Mouse (Mus musculus) frontal cortex, adult 2 months (tissue): ENCODE measurements around the gene Cpsf6. TPM values are rescaled to one million over a fixed set of nuclear protein-coding genes. Genes with fewer than 3 reads are reported as not detected.

Experiments used
- DNase-seq, 2 experiments: peaks; one replicate each; pipeline ENCODE4 v3.0.0; 2022; ENCODE audit warnings: low spot score in 1 of 2; ENCODE audit errors: extremely low spot score in 1 of 2
- polyA plus RNA-seq: library from polyadenylated mRNA; depleted of rRNA; stranded (reverse); fragments of >200 nt; gene quantifications from 2 replicates; pipeline ENCODE4 v1.2.3, GENCODE M21; 2012

Gene Cpsf6
- polyA plus RNA-seq, 1 experiment: 68.6 TPM

DNA sequence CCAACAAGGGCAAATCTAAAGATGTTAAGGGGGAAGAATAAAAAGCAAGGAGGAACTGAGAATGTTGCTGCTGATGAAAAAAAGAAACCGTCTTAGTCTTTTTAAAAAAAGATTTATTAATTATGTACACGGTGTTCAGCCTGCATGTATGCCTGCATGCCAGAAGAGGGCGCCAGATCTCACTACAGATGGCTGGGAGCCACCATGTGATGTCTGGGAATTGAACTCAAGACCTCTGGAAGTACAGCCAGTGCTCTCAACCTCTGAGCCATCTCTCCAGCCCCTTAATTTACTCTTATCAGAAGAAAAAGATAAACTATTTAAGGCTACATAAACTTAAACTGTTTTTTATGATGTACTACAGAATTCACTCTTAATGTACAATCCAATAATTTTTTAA, 16.7 kb downstream of the Cpsf6 start:
- peak in 1 of 2 experiments; percentile 62 for DNase-seq

DNA sequence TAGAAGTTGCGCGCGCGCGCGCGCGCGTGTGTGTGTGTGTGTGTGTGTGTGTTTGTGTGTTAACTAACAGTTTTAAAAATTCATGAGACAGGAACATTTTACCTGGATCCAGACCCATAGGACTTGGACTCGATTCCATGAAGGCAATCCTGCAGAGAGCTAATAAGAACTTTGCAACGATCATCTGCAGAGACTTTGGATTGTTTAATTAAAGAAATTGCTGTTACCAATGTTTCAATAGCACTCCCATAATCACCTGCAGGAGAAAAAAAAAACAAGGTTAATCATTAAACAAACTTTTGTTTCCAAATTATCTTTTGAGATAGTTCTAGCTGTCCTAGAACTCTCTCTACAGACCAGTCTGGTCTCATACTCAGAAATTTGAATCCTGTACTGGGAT, 20.9 kb downstream of the Cpsf6 start:
- DNase-seq: no peak

DNA sequence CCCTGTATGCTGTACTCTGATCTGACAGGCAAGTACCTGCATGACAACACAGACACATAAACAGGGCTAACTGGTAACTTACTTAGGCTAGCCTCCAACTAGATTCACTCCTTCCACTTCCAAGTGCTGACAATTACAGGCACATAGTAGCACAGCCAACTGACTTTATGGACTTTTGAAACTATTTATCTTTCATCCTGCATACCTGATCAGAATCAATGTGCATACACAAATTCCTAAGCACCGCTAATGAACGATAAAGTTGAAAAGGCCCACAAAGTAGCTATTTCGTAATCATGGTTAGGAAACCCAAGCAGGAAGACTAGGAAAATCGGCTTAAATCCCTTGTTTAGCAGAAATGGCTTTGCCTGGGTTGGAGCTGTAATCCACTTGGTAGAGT, 36.8 kb downstream of the Cpsf6 start:
- DNase-seq: no peak

DNA sequence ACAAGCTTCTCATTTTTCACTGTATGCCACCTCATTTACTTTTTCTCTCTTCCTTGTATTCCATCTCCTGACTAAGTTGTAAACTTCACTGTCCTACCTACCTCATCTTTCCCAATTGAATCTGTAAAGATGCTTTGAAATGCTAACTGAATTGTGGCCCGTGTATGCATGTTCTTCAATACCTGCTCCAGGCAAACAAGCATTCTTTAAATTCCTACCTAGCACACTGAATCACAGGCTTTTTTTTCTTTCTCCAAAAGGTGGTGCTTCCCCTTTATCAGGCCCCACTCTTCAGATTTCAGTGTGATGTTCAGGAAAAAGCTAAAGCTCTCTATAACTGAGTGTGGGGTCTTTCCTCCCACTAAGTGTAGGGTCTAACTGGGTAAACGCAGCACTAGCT, 37.4 kb downstream of the Cpsf6 start:
- no peak for DNase-seq

DNA sequence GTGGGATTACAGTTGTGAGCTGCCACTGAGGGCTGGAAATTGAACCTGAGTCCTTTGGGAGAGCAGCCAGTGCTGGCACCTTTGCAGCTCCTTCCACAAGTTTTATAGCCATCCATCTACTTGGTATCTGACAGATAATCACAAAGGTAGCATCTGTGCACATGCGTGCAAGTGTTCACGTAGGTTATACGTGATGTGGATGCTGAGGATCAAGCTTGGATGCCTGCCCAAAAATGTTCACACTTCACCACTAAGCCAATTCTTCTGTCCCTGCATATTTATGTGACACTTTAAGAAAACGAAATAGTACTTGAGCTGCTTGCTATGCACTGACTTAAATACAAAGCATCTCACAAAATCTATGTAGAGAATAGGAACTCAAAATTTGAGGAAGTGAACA, 38.8 kb downstream of the Cpsf6 start:
- DNase-seq: no peak

DNA sequence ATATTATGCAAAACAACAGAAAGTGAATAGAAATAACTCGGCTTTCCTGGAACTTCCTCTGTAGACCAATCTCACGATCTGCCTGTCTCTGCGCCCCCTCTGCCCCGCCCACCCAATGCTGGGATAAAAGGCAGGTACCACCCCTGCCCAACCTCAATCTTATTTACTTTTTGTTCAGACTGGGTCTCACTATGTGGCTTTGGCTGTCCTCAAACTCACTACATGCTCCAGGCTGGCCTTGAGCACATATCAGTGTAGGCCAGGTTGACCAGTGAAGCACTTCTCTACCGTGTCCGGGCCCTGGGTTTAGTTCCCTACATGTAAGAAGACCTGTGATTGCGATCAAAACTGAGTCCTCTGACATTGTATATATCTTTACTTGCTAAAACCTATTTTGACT, 40.6 kb downstream of the Cpsf6 start:
- DNase-seq: no peak

DNA sequence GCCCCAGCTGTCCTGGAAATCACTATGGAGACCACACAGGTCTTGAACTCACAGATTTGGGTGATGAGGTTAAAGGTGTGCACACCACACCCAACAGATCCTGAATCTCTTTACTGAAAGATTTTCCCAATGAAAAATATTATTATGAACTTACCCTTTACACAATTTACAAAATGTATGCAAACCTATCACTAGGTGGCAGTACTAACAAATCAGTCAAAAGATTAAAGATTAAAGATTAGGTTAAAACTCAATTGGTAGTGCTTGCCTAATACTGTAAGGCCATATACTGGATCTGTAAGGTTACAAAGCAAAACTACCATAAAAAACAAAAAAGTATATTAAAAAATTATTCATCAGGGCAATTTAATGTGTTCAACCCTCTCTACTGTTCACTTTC, 41.9 kb downstream of the Cpsf6 start:
- no peak for DNase-seq

DNA sequence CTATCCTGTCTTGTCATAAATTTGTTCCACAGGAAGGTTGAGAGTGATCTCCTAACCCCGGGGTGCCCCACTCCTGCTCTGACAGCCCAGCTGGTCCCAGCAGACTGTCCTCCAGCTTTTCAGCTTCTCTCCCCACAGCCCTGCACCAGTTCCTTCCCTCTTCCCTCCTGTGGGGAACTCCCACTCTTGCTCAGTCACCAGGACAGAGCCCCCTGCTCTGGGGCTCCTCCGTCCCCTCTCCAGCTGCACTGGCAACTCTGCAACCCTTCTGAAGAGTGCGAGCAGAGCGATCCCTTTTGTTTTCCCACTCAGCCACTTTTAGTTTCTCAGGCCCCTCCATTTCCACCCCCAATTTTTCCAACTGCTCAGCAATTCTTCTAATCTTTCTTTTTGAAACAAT, 44.2 kb downstream of the Cpsf6 start:
- DNase-seq: no peak

DNA sequence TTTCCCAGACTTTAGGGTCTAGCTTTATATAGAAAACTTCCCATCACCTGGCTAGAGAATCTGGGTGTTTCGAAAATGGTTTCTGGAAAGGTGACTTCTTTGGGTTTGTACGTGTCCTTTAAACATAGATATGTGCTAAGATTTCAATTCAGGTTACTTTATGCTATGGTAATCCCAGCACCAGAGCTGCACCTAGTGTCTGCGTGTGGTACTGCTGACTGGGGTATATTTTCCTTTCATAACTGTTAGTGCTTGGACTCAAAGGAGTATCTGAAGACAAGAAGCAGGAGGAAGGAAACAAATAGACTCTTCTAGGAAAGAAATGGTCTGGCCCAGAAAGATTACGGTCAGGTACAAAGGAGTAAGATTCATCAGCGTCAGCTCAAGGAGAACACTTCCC, 49.3 kb downstream of the Cpsf6 start:
- peak in 1 of 2 experiments; percentile 15 for DNase-seq

DNA sequence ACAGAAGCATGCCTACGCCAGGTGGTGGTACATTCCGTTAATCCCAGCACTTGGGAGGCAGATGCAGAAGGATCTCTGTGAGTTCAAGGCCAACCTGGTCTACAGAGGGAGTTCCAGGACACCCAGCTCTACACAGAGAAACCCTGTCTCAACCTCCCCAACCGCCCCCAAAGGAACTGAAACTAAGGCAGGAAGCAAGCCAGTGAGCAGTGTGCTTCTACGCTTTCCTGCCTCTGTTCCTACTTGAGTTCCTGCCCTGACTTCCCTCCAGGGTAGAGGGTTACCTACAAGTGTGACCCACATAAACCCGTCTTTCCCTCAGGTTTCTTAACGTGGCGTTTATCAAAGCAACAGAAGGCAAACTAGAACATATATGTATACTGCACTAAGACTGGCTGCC, 56.0 kb downstream of the Cpsf6 start:
- DNase-seq: no peak

DNA sequence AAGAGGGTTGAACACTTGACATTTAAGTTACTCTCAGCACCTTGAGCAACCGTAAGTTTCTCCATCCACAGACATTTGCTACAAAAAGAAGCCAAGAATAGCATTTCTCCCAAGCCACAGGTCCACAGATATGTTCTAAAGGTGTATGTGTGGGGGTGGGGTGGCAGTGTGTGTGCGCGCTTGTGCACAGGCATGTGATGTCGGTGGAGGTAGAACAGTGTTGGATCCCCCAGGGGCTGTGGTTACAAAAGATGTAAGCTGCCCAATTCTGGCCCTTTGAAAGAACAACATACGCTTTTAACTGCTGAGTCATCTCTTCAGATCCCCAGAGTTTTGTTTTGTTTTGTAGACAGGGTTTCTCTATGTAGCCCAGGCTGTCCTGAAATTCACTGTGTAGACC, 57.2 kb downstream of the Cpsf6 start:
- DNase-seq: no peak

DNA sequence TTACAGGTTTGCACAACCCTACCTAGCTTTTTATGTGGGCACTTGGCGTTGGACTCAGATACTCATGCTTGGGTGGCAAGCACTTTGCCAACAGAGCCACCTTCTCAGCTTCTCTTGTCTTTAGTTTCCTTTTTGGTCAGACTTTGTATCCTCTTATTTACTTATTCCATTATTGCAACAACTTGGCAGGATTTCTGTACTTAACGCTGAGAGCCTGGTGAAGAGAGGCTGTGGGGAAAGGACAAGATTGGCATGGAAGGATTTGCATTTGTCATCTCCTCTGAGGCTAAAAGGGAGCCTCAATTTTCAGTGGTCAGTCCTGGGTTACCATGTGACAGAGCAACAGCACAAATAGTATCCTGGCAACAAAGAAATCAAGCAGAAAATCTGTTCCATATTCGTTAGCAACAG, 59.2 kb downstream of the Cpsf6 start:
- DNase-seq: no peak

DNA sequence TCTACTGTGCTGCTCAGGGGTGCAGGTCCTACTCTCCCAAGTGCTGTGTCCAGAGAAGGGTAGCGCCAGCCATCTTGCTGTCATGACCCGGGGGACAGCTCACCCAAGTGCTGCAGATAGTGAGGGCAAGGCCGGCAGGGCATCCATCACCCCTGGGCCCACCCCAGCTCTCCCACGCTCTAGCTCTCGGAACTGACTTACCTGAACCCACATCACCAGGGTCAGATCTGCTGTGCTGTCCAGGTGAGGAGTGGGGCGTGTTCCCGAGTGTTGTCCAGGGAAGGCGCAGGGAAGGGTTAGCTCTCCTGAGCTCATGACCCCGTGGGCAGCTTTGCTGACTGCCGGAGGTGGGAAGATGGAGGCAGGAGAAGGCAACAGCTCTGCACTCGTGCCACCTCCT, 63.4 kb downstream of the Cpsf6 start:
- no peak for DNase-seq

DNA sequence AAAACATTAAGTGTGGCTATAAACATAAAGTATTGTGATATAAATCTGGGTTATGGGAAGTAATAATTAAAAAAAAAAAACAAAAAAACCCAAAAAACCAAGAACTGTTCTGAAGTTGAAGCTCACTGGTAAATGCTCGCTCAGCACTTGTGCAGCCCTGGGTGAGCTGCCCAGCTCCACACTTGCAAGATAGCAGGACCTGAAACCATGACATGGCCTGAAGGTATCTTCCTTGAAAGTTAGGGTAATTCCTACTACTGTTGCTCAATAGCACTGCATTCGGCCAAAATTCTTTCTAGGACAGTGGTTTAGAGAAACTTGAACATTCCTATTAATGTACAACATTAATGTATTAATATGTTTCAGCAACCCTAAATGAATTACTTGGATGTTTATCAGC, 66.7 kb downstream of the Cpsf6 start:
- no peak for DNase-seq

DNA sequence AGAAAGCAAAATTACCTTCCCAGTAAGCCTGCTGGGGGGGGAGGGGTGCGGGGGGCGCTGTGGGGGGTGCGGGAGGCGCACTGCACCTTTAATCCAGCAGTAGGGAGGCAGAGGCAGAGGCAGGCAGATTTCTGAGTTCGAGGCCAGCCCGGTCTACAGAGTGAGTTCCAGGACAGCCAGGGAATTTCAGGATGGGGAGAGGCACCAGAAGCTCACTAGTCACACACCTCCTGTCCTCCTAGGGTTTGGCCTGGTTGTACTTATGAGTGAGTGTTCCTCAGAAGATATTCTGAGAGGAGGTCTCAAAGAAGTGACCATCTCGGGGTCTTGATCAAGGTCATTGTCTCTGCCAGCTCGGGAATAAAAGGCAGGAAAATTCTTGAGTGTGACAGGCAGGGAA, 67.6 kb downstream of the Cpsf6 start:
- DNase-seq: no peak

DNA sequence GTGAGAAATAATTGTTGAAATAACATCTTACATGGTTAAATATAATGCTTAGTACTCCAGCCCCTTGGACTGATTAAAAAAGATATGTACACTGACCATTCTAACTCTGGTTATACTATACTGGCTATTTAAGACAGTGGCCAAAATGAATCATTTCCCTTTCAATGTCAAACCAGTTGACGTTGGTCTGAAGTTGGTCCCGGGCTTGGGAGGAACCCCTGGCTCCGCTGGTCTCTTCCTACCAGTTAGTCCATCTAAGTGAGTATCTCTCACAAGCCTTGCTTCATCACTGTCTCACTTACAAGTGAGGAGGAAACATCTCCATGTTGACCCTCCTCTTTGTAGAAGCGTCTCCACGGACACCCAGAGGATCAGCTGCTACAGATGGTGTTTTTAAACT, 75.4 kb downstream of the Cpsf6 start:
- DNase-seq: no peak

DNA sequence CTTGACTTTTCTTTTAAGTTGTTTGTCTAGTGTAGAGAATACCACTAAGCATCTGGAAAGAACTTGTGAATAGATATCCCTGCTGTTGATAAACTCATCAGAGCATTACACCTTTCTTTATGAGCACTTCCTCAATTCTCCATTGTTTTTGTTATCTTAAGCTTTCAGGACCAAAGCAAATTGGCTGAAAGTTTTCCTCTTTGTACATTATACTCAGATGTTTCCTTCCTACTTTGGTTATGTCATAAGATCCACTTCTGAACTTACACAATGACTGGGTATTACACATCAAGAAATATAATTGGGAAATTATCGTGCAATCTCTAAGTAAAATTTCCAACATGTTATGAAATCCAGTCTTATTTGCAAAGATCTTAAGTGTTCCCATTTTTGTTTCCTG, 78.1 kb downstream of the Cpsf6 start:
- DNase-seq: no peak

DNA sequence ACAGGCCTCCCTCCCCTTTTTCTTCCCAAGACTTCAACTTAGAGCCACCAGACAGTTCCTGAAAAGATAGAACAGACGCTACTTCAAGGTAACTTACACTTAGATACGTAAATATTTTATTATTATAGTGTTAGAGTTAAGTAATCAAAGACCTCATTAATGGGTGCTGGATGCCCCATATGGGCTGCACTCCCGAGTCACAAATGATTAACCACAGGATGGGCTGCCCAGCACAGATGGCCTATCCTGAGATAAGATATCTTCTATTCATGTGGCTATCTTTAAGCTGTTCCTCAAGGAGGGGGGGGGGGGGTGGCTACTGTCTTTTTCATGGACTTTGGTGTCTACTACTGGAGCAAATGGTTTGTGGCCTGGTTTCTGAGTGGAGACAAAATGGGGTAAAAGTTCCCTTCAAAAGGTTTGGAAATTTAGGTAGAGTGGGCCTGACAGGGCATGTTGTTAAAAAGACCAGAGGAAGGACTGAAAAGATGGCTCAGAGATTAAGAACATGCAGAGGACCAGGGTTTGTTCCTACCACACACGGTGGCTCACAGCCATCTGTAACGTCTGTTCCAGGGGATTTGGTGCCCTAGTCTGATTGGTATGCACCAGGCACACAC, 79.8 kb downstream of the Cpsf6 start:
- no peak for DNase-seq

DNA sequence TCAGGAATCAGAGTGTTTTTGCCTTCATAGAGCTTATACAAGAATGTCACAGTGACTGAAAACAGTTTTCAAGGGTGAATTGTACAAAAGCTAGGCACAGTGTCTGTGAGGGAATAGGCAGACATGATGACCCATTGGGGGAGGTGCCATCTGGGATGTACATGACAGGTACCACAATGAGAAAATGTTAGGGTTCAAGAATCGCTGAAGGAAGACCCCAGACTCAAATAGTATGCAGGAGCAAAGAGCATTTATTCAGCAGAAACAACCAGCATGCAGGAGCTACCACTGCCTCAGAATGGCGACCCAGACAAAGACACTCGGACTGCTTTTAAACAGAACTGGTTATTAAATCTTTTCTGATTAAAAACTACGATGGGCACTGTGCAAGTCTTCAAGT, 80.7 kb downstream of the Cpsf6 start:
- DNase-seq: no peak

DNA sequence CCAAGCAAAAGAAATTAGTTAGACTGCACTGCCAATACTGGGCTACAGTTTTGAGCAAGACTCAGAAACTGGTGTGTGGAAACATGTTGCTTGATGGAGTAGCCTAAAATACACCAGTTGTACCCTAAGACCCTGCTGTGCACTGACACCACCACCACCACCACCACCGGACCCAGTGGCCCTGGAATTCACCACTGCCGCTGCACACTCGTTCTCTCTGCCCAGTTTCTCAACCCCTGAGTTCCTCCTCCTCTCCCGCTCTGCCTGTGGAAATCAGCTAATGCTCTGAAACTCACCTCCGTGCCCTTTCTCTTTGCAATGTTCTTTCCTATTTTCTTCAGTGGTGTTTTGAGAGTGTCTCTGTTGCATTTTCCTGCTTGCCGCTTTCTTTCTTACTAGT, 81.5 kb downstream of the Cpsf6 start:
- DNase-seq: no peak
